Mouse (Mus musculus): ENCODE results near the gene Actl11. TPM values are rescaled to one million over a fixed set of nuclear protein-coding genes. Genes with fewer than 3 reads are reported as not detected.
A peak's percentile ranks its signal among the peaks of the same experiment; 100 is the strongest.

Actl11 gene
- total RNA-seq, 2 experiments from 2014 or later = not detected

DNA sequence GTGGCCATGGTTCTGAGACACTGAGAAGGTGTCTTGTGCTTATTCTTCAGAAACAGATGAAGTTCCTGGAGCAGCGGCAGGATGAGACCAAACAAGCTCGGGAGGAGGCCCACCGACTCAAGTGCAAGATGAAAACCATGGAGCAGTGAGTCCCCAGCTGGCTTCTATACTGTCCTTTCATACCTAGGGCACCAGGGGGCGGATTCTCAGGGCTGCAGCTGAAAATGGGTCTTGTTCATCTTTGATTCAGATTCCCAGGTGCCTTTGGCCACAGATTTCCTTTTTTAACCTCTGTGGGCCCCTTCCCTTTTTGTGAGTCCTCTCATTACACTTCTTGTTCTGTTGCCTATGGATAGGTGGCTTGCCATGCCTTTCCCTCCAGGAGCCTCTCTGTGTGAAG lies 32.7 kb downstream of the Actl11 start:
- DNase-seq (ENCODE audit: low spot score in 2 of 2) = no peak

GRCm38 (mm10) chr9:107961351-107961762 lies 33.1 kb downstream of the Actl11 start:
- DNase-seq (ENCODE audit: low spot score in 2 of 2) = no peak

GRCm38 (mm10) chr9:107961881-107962280 lies 33.6 kb downstream of the Actl11 start:
- no peak for DNase-seq (ENCODE audit: low spot score in 2 of 2)

GRCm38 (mm10) chr9:107962916-107963315 lies 34.6 kb downstream of the Actl11 start:
- DNase-seq (ENCODE audit: low spot score in 2 of 2) = no peak

- DNase-seq (ENCODE audit: low spot score in 2 of 2) = peak; percentile 69 to 73
Measured at GRCm38 (mm10) chr9:107963700-107964099, 35.4 kb downstream of the Actl11 start.

GRCm38 (mm10) chr9:107964681-107965080 lies 36.4 kb downstream of the Actl11 start:
- DNase-seq (ENCODE audit: low spot score in 2 of 2) = no peak

- DNase-seq (ENCODE audit: low spot score in 2 of 2) = no peak
Measured at GRCm38 (mm10) chr9:107966676-107967075, 38.4 kb downstream of the Actl11 start.

GRCm38 (mm10) chr9:107967437-107967836 lies 39.2 kb downstream of the Actl11 start:
- DNase-seq (ENCODE audit: low spot score in 2 of 2) = no peak

DNA sequence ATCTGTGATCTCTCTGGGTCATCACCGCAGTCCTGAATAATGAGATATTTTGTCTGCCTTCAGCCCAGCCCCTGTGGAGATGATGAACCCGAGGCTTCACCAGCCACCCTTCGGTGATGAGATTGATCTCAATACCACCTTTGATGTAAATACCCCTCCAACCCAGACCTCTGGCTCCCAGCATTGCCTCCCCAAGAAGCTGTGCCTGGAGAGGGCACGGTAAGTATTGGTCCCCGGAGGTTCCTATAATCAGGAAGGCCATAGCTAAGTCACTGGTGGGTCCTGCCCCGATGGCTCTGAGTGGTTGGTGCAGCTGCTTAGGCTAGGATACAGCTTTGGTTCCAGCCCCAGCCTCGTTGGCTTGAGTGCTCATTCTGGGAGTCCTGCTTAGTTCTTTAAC lies 40.3 kb downstream of the Actl11 start:
- no peak for DNase-seq (ENCODE audit: low spot score in 2 of 2)

- DNase-seq (ENCODE audit: low spot score in 2 of 2) = no peak
Measured at GRCm38 (mm10) chr9:107970311-107970710, 42.0 kb downstream of the Actl11 start.

- no peak for DNase-seq (ENCODE audit: low spot score in 2 of 2)
Measured at GRCm38 (mm10) chr9:107971690-107972541, 43.6 kb downstream of the Actl11 start.

GRCm38 (mm10) chr9:107974491-107975171 lies 46.4 kb downstream of the Actl11 start:
- DNase-seq (ENCODE audit: low spot score in 2 of 2) = no peak

DNA sequence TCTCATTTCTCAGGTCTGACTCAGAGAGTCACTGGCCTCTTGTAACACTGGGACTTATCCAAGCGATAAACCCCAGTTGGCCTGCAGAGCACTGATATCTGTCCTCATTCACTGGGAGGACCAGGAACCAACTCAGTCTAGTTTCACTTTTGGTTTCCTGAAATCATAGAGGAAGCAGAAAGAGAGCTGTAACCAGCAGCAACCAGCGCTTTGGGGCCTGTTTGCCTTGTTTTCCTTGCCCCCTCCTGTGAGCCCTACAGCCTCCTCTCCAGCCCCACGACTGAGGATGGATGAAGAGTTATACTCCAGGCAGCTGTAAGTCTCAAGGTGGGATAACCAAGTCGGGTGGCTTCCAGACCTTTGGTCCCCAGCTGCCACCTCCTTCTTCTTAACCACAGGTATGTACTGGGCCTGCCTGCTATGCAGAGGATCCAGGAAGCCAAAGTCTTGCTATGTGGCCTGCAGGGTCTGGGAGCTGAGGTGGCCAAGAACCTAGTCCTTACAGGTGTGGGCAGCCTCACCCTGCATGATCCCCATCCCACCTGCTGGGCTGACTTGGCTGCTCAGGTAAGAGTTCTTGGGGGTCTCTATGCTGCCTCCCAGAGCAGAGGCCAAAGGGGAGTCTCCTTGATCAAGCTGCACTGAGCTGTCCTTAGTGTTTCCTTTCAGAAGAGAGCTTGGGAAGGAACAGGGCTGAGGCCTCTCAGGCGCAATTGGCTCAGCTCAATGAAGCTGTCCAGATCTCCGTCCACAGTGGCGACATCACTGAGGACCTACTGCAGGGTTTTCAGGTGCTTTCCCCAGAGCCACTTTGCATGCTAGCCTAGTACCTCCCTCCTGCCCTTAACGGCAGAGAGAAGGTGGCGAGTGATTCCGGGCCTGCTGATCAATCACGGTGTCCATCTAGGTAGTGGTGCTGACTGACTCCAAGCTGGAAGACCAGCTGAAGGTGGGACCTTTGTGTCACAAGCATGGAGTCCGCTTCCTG lies 47.4 kb downstream of the Actl11 start, which contains the start of gene Uba7:
Gene Uba7, plus strand, starts transcription at position 107 of the 988 bp plus-strand sequence.
- no peak for DNase-seq (ENCODE audit: low spot score in 2 of 2)

- no peak for DNase-seq (ENCODE audit: low spot score in 2 of 2)
Measured at GRCm38 (mm10) chr9:107978815-107979214, 50.5 kb downstream of the Actl11 start.

Other genes starting within 250 kb of the Actl11 start
- gene Gnat1, start 248.8 kb upstream of the Actl11 start, total RNA-seq (2021) = under 1 TPM; 0.22 to 0.56 TPM
- gene Sema3f, start 218.0 kb upstream of the Actl11 start, total RNA-seq (2021) = 10 to 100 TPM; 30.2 to 34.1 TPM
- gene Rbm5, start 157.5 kb upstream of the Actl11 start, total RNA-seq (2021) = 100 to 1,000 TPM; 115 to 118 TPM
- gene Rbm6, start 55.2 kb upstream of the Actl11 start, total RNA-seq (2021) = 10 to 100 TPM; 48.3 to 52.8 TPM
- 10 to 100 TPM; 18.8 to 21.5 TPM for gene Mon1a, start 40.3 kb upstream of the Actl11 start, total RNA-seq (2021)
- gene Mst1r, start 21.6 kb upstream of the Actl11 start, total RNA-seq (2021) = 10 to 100 TPM; 10.8 to 11.4 TPM
- gene Camkv, start 7.2 kb downstream of the Actl11 start, total RNA-seq (2021) = 1 to 10 TPM; 4.2 to 6.2 TPM
- gene Traip, start 21.7 kb downstream of the Actl11 start, total RNA-seq (2021) = 1 to 10 TPM; 1.0 to 1.1 TPM
- gene Uba7, start 47.0 kb downstream of the Actl11 start, total RNA-seq (2021) = 10 to 100 TPM; 14.2 to 22.1 TPM
- under 1 TPM in 1 of 2 experiments, not detected in 1; 0.29 TPM for gene Gm20661, start 54.6 kb downstream of the Actl11 start, total RNA-seq (2021)
- gene Inka1, start 57.4 kb downstream of the Actl11 start, total RNA-seq (2021) = 1 to 10 TPM; 4.3 to 6.4 TPM
- gene Cdhr4, start 64.0 kb downstream of the Actl11 start, total RNA-seq (2021) = 1 to 10 TPM in 1 of 2 experiments, not detected in 1; 1.2 TPM
- gene Gm20662, start 67.9 kb downstream of the Actl11 start, total RNA-seq (2021) = 1 to 10 TPM in 1 of 2 experiments, not detected in 1; 2.4 TPM
- gene Ip6k1, start 74.0 kb downstream of the Actl11 start, total RNA-seq (2021) = 100 to 1,000 TPM; 112 to 126 TPM
- gene Gmppb, start 120.8 kb downstream of the Actl11 start, total RNA-seq (2021) = 10 to 100 TPM; 19.8 to 20.1 TPM
- 1 to 10 TPM; 2.0 to 3.5 TPM for gene Amigo3, start 124.7 kb downstream of the Actl11 start, total RNA-seq (2021)
- gene Mst1, start 152.0 kb downstream of the Actl11 start, total RNA-seq (2021) = under 1 TPM in 1 of 2 experiments, not detected in 1; 0.23 TPM
- 10 to 100 TPM; 54.0 to 63.2 TPM for gene Rnf123, start 154.9 kb downstream of the Actl11 start, total RNA-seq (2021)
- 10 to 100 TPM; 71.8 to 86.6 TPM for gene Apeh, start 166.1 kb downstream of the Actl11 start, total RNA-seq (2021)